Mouse (Mus musculus) embryonic facial prominence, embryonic 10.5 days (tissue): ENCODE results near the gene Syk. TPM values are rescaled to one million over a fixed set of nuclear protein-coding genes. Genes with fewer than 3 reads are reported as not detected.

Experiments used
- DNase-seq: peaks from one replicate; pipeline ENCODE4 v3.0.0-alpha.2; 2017; ENCODE audit warnings: low spot score
- H3K27ac ChIP-seq: fragments of 300-500 bp; sonication (generic); replicated peaks from 2 replicates; pipeline ENCODE4 v1.5.1; 2016; ENCODE audit warnings: mild to moderate bottlenecking
- H3K27me3 ChIP-seq: fragments of 300-500 bp; sonication (generic); replicated peaks from 2 replicates; pipeline ENCODE4 v1.6.1; 2016; ENCODE audit warnings: low read depth, mild to moderate bottlenecking; ENCODE audit not compliant: poor library complexity, severe bottlenecking
- H3K36me3 ChIP-seq: fragments of 300-500 bp; sonication (generic); replicated peaks from 2 replicates; pipeline ENCODE4 v1.6.1; 2016; ENCODE audit warnings: mild to moderate bottlenecking, moderate library complexity
- H3K4me1 ChIP-seq: fragments of 300-500 bp; sonication (generic); 2 replicates; pipeline ENCODE4 v1.6.1; 2016
- H3K4me3 ChIP-seq: fragments of 300-500 bp; sonication (generic); 2 replicates; pipeline ENCODE4 v1.5.1; 2016; ENCODE audit warnings: mild to moderate bottlenecking, moderate library complexity
- H3K9me3 ChIP-seq: fragments of 300-500 bp; sonication (generic); 2 replicates; pipeline ENCODE4 v1.6.1; 2016; ENCODE audit warnings: mild to moderate bottlenecking
- WGBS: fragments of 180-500 bp; shearing (Covaris S2); methylation state at CpG from one replicate; pipeline ENCODE4 v1.1.7; 2016; 5-methylcytosine and 5-hydroxymethylcytosine counted together
- polyA plus RNA-seq: library from polyadenylated mRNA; unstranded; fragments of >200 nt; fragmentation: Nextera tagmentation; extraction: Ambion mirVana; gene quantifications from 2 replicates; pipeline ENCODE4 v1.2.1, GENCODE M21; 2016

Syk gene
- polyA plus RNA-seq, 1 experiment from 2014 or later: 2.8 TPM

DNA sequence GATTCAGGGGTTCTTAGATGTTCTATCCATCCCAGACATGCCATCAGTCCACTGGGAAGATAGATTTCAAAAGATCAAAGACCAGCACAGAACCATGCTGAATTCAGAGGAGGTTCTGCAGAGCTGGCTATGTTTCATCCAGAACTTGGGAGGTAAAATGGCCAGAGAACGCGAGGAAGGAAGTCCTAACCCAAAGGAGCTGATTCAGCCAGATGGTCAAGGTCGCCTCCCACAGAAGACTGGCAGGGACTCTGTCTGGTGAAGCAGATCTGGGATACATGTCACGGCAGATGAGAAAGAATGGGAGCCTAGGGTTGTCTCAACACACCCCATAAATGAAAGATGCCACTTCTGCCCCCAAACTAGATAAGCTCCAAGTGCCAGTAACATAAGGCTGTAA, 90.9 kb downstream of the Syk start:
- H3K27ac ChIP-seq: no peak overlapping the region
- H3K36me3 ChIP-seq: no peaks in the 10 kb centered on the region
- DNase-seq: no peak
- peaks cover 4% of the 10 kb centered on the region; the same call in 1 of the 2 replicates for H3K9me3 ChIP-seq
- H3K27me3 ChIP-seq: no peaks in the 10 kb centered on the region
- H3K4me1 ChIP-seq: peaks cover 26% of the 10 kb centered on the region
- WGBS: 66% methylated on average over 4 of the region's 4 CpGs
- no peak overlapping the region for H3K4me3 ChIP-seq

DNA sequence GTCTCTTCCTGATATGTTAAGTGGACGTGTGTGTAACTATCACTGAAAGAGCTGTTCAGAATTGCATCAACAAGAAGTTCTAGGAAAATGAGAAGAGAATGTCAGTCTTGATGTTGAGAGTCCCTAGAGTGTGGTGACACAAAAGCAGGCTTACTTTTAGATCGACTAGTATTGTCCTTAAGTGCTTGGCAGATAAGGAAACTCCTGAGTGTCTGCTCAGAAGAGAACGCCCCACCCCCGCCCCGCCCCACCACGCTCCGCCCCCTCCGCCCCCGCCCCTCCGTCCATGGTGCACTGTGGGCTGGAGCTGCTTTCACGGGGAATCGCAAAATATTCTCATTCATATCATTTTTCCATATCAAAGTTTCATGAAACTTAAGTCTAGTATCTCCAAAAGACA, 91.9 kb downstream of the Syk start:
- 42% methylated on average over 12 of the region's 12 CpGs for WGBS
- Histone ChIP-seq H3K27ac (no peak overlapping the region), H3K4me3 (no peak overlapping the region), H3K27me3 (no peaks in the 10 kb centered on the region), H3K4me1 (peaks cover 29% of the 10 kb centered on the region), H3K9me3 (peaks cover 4% of the 10 kb centered on the region; the same call in 1 of the 2 replicates), H3K36me3 (no peaks in the 10 kb centered on the region)
- DNase-seq: no peak

- Histone ChIP-seq H3K4me1 (peaks cover 32% of the 10 kb centered on the region), H3K36me3 (no peaks in the 10 kb centered on the region), H3K4me3 (no peak overlapping the region), H3K27ac (no peak overlapping the region), H3K27me3 (no peaks in the 10 kb centered on the region), H3K9me3 (peaks cover 4% of the 10 kb centered on the region; the same call in 1 of the 2 replicates)
- 78% methylated on average over 8 of the region's 8 CpGs for WGBS
- DNase-seq: no peak
Observed at GRCm38 (mm10) chr13:52675526-52676294, 92.7 kb downstream of the Syk start.

- Histone ChIP-seq H3K36me3 (no peaks in the 10 kb centered on the region), H3K27ac (no peak overlapping the region; the same call in 1 of the 2 replicates), H3K27me3 (no peaks in the 10 kb centered on the region), H3K4me1 (peaks cover 33% of the 10 kb centered on the region), H3K9me3 (peaks cover 4% of the 10 kb centered on the region; the same call in 1 of the 2 replicates), H3K4me3 (no peak overlapping the region)
- peak; percentile 58 for DNase-seq
- 55% methylated on average over 5 of the region's 5 CpGs for WGBS
Observed at GRCm38 (mm10) chr13:52676671-52677445, 93.9 kb downstream of the Syk start.

- Histone ChIP-seq H3K27me3 (no peaks in the 10 kb centered on the region; the same call in 1 of the 2 replicates), H3K4me1 (peaks cover 32% of the 10 kb centered on the region), H3K36me3 (no peaks in the 10 kb centered on the region), H3K27ac (no peak overlapping the region), H3K4me3 (no peak overlapping the region), H3K9me3 (no peaks in the 10 kb centered on the region)
- WGBS: 72% methylated on average over 5 of the region's 5 CpGs
- no peak for DNase-seq
Observed at GRCm38 (mm10) chr13:52679906-52680305, 96.9 kb downstream of the Syk start.

- Histone ChIP-seq H3K27ac (no peak overlapping the region; the same call in 1 of the 2 replicates), H3K4me1 (peaks cover 23% of the 10 kb centered on the region), H3K4me3 (no peak overlapping the region), H3K27me3 (no peaks in the 10 kb centered on the region; the same call in 1 of the 2 replicates), H3K9me3 (no peaks in the 10 kb centered on the region), H3K36me3 (no peaks in the 10 kb centered on the region)
- no peak for DNase-seq
- 66% methylated on average over 5 of the region's 5 CpGs for WGBS
Observed at GRCm38 (mm10) chr13:52682107-52682506, 99.1 kb downstream of the Syk start.

- 92% methylated on average over 13 of the region's 13 CpGs for WGBS
- no peak for DNase-seq
Observed at GRCm38 (mm10) chr13:52690425-52690824, 107.5 kb downstream of the Syk start.

DNA sequence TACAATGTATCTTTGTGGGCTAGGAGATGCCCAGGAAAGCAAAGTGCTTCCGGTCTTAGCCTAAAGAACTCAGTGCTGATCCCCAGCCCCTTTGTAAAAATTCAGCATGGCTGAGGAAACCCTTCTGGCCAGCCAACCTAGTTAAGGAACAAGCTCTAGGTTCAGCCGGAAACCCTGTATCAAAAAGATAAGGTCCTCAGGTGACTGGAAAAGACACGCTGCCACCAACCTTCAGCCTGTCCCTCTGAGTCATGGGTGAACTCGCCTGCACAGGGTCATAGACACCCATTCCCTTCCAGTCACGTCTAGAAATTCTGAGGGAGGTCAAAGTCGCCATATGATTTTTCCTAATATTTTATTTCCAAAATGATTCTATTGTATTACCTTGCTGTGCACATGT, 109.3 kb downstream of the Syk start:
- H3K4me3 ChIP-seq: no peak overlapping the region
- H3K27me3 ChIP-seq: peaks cover 16% of the 10 kb centered on the region; the same call in 1 of the 2 replicates
- no peaks in the 10 kb centered on the region for H3K9me3 ChIP-seq
- H3K27ac ChIP-seq: no peak overlapping the region
- no peaks in the 10 kb centered on the region for H3K4me1 ChIP-seq
- WGBS: 84% methylated on average over 6 of the region's 6 CpGs
- no peaks in the 10 kb centered on the region for H3K36me3 ChIP-seq
- DNase-seq: no peak

More at GRCm38 (mm10) chr13:52690425-52690824, 107.5 kb downstream of the Syk start:
- Histone ChIP-seq H3K27me3 (peaks cover 13% of the 10 kb centered on the region; the same call in 1 of the 2 replicates), H3K4me1 (peaks cover under 1% of the 10 kb centered on the region; the same call in 1 of the 2 replicates), H3K9me3 (no peaks in the 10 kb centered on the region), H3K4me3 (no peak overlapping the region), H3K27ac (no peak overlapping the region), H3K36me3 (no peaks in the 10 kb centered on the region)

DNA sequence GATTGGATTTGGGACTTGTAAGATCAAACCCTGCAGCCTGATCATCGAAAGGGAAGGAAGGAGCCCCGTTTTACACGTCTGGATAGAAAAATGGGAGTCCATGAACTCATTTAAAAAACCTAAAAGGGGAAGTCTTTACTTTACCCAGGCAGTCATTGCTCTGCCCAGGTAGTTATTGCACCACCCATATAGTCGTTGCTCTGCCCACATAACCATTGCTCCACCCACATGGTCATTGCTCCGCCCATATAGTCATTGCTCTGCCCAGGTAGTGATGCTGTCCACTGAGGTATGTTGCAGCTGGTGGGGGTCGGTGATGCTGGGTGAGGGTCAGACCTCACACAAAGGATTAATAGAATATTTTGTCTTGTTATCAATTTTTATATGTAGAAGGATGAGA, 111.9 kb downstream of the Syk start:
- no peak for DNase-seq
- Histone ChIP-seq H3K27ac (no peak overlapping the region), H3K27me3 (peaks cover 12% of the 10 kb centered on the region; the same call in 1 of the 2 replicates), H3K4me1 (no peaks in the 10 kb centered on the region), H3K9me3 (no peaks in the 10 kb centered on the region), H3K4me3 (no peak overlapping the region), H3K36me3 (no peaks in the 10 kb centered on the region)
- 84% methylated on average over 6 of the region's 6 CpGs for WGBS

Other genes starting within 250 kb of the Syk start
- gene Diras2, start 51.9 kb upstream of the Syk start, polyA plus RNA-seq: 0.15 and 0.19 TPM in 2 replicates